Mouse (Mus musculus) cerebellum, adult 2 months (tissue): ENCODE measurements around the gene Pid1. TPM values are rescaled to one million over a fixed set of nuclear protein-coding genes. Genes with fewer than 3 reads are reported as not detected.

Source experiments
- DNase-seq, 2 experiments: peaks; one replicate each; pipeline ENCODE4 v3.0.0; 2021
- H3K27ac ChIP-seq: fragments of 200-500 bp; 2 replicates; pipeline ENCODE4 v1.5.1; 2012; ENCODE audit warnings: low read length, control low read depth, inconsistent platforms; ENCODE audit not compliant: insufficient read depth
- H3K27me3 ChIP-seq: fragments of 200-500 bp; 2 replicates; pipeline ENCODE4 v1.6.1; 2012; ENCODE audit warnings: inconsistent platforms, mild to moderate bottlenecking, low read length, moderate library complexity; ENCODE audit not compliant: control insufficient read depth, insufficient read depth
- H3K4me1 ChIP-seq: fragments of 200-500 bp; 2 replicates; pipeline ENCODE4 v1.6.1; 2011; ENCODE audit warnings: low read length; ENCODE audit not compliant: control insufficient read depth, insufficient read depth
- H3K4me3 ChIP-seq: fragments of 200-500 bp; replicated peaks from 2 replicates; pipeline ENCODE3; 2011; ENCODE audit warnings: mild to moderate bottlenecking, low read depth, low read length, control low read depth; ENCODE audit not compliant: insufficient read depth
- CTCF ChIP-seq: fragments of 200-500 bp; IDR thresholded peaks from 2 replicates; pipeline ENCODE4 v1.5.1; 2011; ENCODE audit warnings: low read depth, mild to moderate bottlenecking, control low read depth, low read length, moderate library complexity, borderline replicate concordance; ENCODE audit not compliant: insufficient read depth
- POLR2A ChIP-seq: fragments of 200-500 bp; IDR thresholded peaks from 2 replicates; pipeline ENCODE4 v1.6.1; 2011; ENCODE audit warnings: low read length, control low read depth, borderline replicate concordance; ENCODE audit not compliant: insufficient read depth
- WGBS: fragments of 180-500 bp; shearing (Covaris S2); methylation state at CpG from one replicate; pipeline ENCODE4 v1.1.7; 2018; 5-methylcytosine and 5-hydroxymethylcytosine counted together
- polyA plus RNA-seq: library from polyadenylated mRNA; depleted of rRNA; stranded (reverse); fragments of >200 nt; gene quantifications from 2 replicates; pipeline ENCODE4 v1.2.3, GENCODE M21; 2012

Pid1 gene
- polyA plus RNA-seq, 1 experiment, result 26.1 TPM

DNA sequence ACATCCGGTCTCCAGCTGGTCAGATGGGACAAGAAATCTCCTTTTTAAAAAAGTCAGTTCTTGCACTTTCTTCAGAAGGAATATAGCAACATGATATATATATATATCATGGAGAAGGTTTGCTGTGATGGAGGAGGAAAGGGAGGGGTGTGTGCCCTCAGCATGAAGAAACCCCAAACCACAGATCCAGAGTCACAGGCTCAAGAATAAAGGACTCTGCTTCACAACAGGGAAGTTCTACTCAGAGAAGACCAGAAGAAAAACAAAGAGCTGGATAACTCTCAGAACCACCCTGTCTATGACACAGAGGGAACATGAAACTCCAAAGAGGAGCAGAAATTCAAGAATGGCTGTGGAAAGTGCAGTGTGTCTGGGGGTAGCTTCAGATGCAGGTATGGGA is 113.2 kb downstream of the Pid1 start:
- TF ChIP-seq POLR2A, result no peak
- no peak for TF ChIP-seq CTCF
- Histone ChIP-seq H3K4me3 (no peak overlapping the region), H3K4me1 (no peaks in the 10 kb centered on the region), H3K27me3 (no peaks in the 10 kb centered on the region), H3K27ac (no peak overlapping the region)
- WGBS, result 92% methylated on average over 1 of the region's 1 CpGs
- no peak for DNase-seq

DNA sequence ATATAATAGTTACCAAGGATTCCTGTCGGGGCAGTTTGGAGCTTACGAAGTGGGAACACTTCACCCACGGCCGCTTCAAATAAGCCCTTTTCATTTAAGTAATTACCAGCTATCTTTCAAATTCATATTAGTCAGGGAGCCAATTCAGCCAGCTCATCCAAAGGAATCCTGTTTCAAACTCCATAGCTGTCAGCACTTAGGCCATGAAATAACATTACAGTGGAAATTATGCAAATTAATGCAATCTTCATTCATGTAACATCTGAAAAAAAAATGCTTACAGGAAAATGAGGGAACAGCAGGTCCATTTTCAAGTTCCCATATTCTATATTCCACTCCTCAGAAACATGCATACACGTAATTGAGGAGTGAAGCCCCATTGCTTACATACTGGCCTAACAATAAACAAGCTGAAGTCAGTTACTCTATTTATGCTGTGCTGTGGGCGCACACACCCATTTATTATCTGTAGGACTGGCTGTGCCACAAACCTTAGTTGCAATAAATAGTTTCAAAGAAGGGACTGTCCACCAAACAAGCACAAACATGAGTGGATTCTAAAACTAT is 114.1 kb downstream of the Pid1 start:
- Histone ChIP-seq H3K4me1 (no peaks in the 10 kb centered on the region), H3K4me3 (no peak overlapping the region), H3K27me3 (no peaks in the 10 kb centered on the region), H3K27ac (no peak overlapping the region)
- 60% methylated on average over 6 of the region's 6 CpGs for WGBS
- DNase-seq, result no peak
- TF ChIP-seq POLR2A (no peak), CTCF (no peak)

GRCm38 (mm10) chr1:84247111-84247510 is 116.9 kb downstream of the Pid1 start:
- no peak for DNase-seq
- Histone ChIP-seq H3K4me3 (no peak overlapping the region), H3K27me3 (no peaks in the 10 kb centered on the region), H3K27ac (no peak overlapping the region), H3K4me1 (no peaks in the 10 kb centered on the region)
- WGBS, result 76% methylated on average over 3 of the region's 3 CpGs
- TF ChIP-seq CTCF (no peak), POLR2A (no peak)

GRCm38 (mm10) chr1:84241192-84241828 is 122.7 kb downstream of the Pid1 start:
- 91% methylated on average over 4 of the region's 4 CpGs for WGBS
- no peaks in the 10 kb centered on the region for H3K4me1 ChIP-seq
- H3K27ac ChIP-seq, result no peak overlapping the region
- no peak overlapping the region for H3K4me3 ChIP-seq
- no peak for DNase-seq
- no peak for TF ChIP-seq CTCF
- TF ChIP-seq POLR2A, result no peak
- H3K27me3 ChIP-seq, result no peaks in the 10 kb centered on the region

GRCm38 (mm10) chr1:84240203-84240602 is 123.8 kb downstream of the Pid1 start:
- TF ChIP-seq POLR2A (no peak), CTCF (no peak)
- DNase-seq, result no peak
- Histone ChIP-seq H3K27ac (no peak overlapping the region), H3K4me3 (no peak overlapping the region), H3K27me3 (no peaks in the 10 kb centered on the region), H3K4me1 (no peaks in the 10 kb centered on the region)
- WGBS, result 96% methylated on average over 2 of the region's 2 CpGs

DNA sequence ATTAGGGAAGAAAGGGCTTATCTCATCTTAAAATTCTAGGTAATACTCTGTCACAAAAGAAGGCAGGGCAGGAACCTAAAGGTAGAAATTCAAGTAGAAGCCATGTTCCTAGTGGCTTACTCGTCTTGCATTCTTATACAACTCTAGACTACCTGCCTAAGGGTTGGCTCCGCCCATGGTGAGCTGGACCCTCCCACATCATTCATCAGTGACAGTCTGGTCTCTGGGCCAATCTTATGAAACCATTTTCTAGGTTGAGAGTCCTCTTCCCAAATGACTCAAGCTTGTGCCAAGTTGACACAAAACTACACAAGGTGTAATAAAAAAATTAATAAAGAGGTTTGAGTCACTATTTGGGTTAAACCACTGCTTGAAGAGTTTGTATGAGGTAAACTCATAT is 133.5 kb downstream of the Pid1 start:
- no peak for DNase-seq
- TF ChIP-seq POLR2A (no peak), CTCF (no peak)
- no peaks in the 10 kb centered on the region for H3K4me1 ChIP-seq
- 84% methylated on average over 2 of the region's 2 CpGs for WGBS
- H3K27me3 ChIP-seq, result no peaks in the 10 kb centered on the region
- no peak overlapping the region for H3K4me3 ChIP-seq
- H3K27ac ChIP-seq, result no peak overlapping the region

DNA sequence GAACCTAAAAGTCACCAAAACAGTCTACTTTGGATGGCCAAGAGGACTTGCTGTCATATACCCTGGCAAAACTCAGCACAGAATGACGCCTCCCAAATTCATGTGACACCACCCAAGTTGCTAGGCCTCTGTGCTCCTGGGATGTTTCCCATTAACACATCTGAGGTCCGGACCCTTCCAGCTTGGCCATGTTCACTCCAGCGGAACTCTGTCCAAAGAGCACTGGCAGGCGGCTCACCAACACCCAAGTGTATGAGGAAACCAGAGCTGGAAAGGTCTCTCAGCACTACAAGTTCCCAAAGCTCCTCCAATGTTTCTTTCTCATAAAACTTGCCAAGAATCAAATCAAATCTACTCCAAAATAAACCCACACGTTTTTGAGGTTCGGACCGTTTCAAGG is 138.4 kb downstream of the Pid1 start:
- Histone ChIP-seq H3K4me3 (no peak overlapping the region), H3K27ac (no peak overlapping the region), H3K27me3 (no peaks in the 10 kb centered on the region), H3K4me1 (no peaks in the 10 kb centered on the region)
- DNase-seq, result no peak
- 82% methylated on average over 7 of the region's 7 CpGs for WGBS
- no peak for TF ChIP-seq CTCF
- TF ChIP-seq POLR2A, result no peak

DNA sequence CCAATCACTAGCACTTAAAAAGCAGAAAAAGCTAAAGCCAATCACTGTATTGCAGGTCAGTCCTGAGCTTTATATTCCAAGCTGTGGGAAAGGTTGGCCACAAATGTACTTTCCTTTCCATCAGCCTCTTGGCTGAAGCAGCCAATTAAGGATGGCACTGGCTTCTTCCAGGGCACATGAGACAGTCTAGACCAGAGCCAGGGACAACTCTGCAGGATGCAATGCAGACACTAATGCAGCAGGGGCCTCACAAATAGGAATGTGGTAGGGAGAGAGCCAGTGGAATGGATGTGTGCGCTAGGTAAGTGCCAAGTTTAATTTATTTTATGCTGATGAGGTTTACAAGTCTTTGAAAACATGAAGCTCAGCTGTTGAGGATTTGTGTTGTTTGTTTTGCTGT is 141.9 kb downstream of the Pid1 start:
- Histone ChIP-seq H3K27me3 (no peaks in the 10 kb centered on the region), H3K27ac (no peak overlapping the region), H3K4me3 (no peak overlapping the region), H3K4me1 (peaks cover 8% of the 10 kb centered on the region)
- no peak for TF ChIP-seq CTCF
- TF ChIP-seq POLR2A, result no peak
- peak in 1 of 2 experiments; percentile 31 for DNase-seq
- WGBS, result 79% methylated on average over 1 of the region's 1 CpGs
